Mouse (Mus musculus) intestine, postnatal 0 days (tissue): Measurements from ENCODE around the gene Gpsm2. TPM values are rescaled to one million over a fixed set of nuclear protein-coding genes. Genes with fewer than 3 reads are reported as not detected.
"Not testable (repeated sequence)": the region's sequence is repeated elsewhere in the genome, so short reads cannot be mapped to it uniquely, and the experiment has no call there.

ENCODE experiments used
- ATAC-seq: fragments of 200-750 bp; cut with Nextera tagmentation; 2 replicates; pipeline ENCODE4 v1.8.0; 2017; ENCODE audit warnings: mild to moderate bottlenecking, moderate TSS enrichment, moderate library complexity
- H3K27ac ChIP-seq: fragments of 300-500 bp; sonication (generic); 2 replicates; pipeline ENCODE4 v1.5.1; 2014; ENCODE audit warnings: mild to moderate bottlenecking, low read depth, low read length, moderate library complexity
- H3K27me3 ChIP-seq: fragments of 300-500 bp; sonication (generic); replicated peaks from 2 replicates; pipeline ENCODE4 v1.6.1; 2014; ENCODE audit warnings: low read length, mixed read lengths; ENCODE audit not compliant: control insufficient read depth, insufficient read depth
- H3K36me3 ChIP-seq: fragments of 300-500 bp; sonication (generic); 2 replicates; pipeline ENCODE4 v1.6.1; 2014; ENCODE audit warnings: mild to moderate bottlenecking, moderate library complexity; ENCODE audit not compliant: control insufficient read depth, insufficient read depth
- H3K4me1 ChIP-seq: fragments of 300-500 bp; sonication (generic); replicated peaks from 2 replicates; pipeline ENCODE4 v1.6.1; 2014; ENCODE audit warnings: antibody characterized with exemption, low read length, mixed read lengths; ENCODE audit not compliant: control insufficient read depth, insufficient read depth
- H3K4me2 ChIP-seq: fragments of 300-500 bp; sonication (generic); replicated peaks from 2 replicates; pipeline ENCODE4 v1.6.1; 2014; ENCODE audit warnings: low read depth, mild to moderate bottlenecking, moderate library complexity
- H3K4me3 ChIP-seq: fragments of 300-500 bp; sonication (generic); 2 replicates; pipeline ENCODE4 v1.5.1; 2014; ENCODE audit warnings: low read depth, low read length
- H3K9ac ChIP-seq: fragments of 300-500 bp; sonication (generic); 2 replicates; pipeline ENCODE4 v1.6.1; 2014; ENCODE audit warnings: mild to moderate bottlenecking, low read depth, low read length
- H3K9me3 ChIP-seq: fragments of 300-500 bp; sonication (generic); 2 replicates; pipeline ENCODE4 v1.6.1; 2016; ENCODE audit warnings: mixed run types; ENCODE audit not compliant: control insufficient read depth
- CTCF ChIP-seq: sonication (generic); IDR thresholded peaks from 2 replicates; pipeline ENCODE4 v1.5.1; 2016; ENCODE audit warnings: low read depth, mild to moderate bottlenecking, control low read depth, antibody characterized with exemption, moderate library complexity
- WGBS: fragments of 180-500 bp; shearing (Covaris S2); extraction: QIAGEN DNeasy Blood & Tissue Kit; methylation state at CpG from one replicate; pipeline ENCODE4 v1.1.7; 2014; 5-methylcytosine and 5-hydroxymethylcytosine counted together
- polyA plus RNA-seq: library from polyadenylated mRNA; unstranded; fragments of >200 nt; fragmentation: Nextera tagmentation; extraction: Ambion mirVana; gene quantifications from 2 replicates; pipeline ENCODE4 v1.2.1, GENCODE M21; 2015

The Gpsm2 gene
- polyA plus RNA-seq, 1 experiment from 2014 or later: 27.8 TPM

GRCm38 (mm10) chr3:108689015-108689441, 33.1 kb downstream of the Gpsm2 start:
- no peak overlapping the region for H3K4me3 ChIP-seq
- H3K4me2 ChIP-seq: no peak overlapping the region
- 84% methylated on average over 6 of the region's 6 CpGs for WGBS
- H3K9ac ChIP-seq: no peak overlapping the region
- no peaks in the 10 kb centered on the region for H3K9me3 ChIP-seq
- H3K27ac ChIP-seq: no peak overlapping the region; the same call in 1 of the 2 replicates
- no peaks in the 10 kb centered on the region for H3K27me3 ChIP-seq
- H3K36me3 ChIP-seq: peaks cover 40% of the 10 kb centered on the region
- no peak for TF ChIP-seq CTCF
- no peak for ATAC-seq
- no peaks in the 10 kb centered on the region for H3K4me1 ChIP-seq

- H3K4me3 ChIP-seq: no peak overlapping the region
- ATAC-seq: no peak
- peaks cover 59% of the 10 kb centered on the region for H3K36me3 ChIP-seq
- H3K4me1 ChIP-seq: no peaks in the 10 kb centered on the region
- no peaks in the 10 kb centered on the region for H3K9me3 ChIP-seq
- no peak overlapping the region for H3K9ac ChIP-seq
- no peak overlapping the region for H3K27ac ChIP-seq
- WGBS: 94% methylated on average over 7 of the region's 7 CpGs
- no peak overlapping the region for H3K4me2 ChIP-seq
- no peak for TF ChIP-seq CTCF
- H3K27me3 ChIP-seq: no peaks in the 10 kb centered on the region
Observed at GRCm38 (mm10) chr3:108685701-108686100, 36.4 kb downstream of the Gpsm2 start.

- H3K27ac ChIP-seq, H3K4me3 ChIP-seq, H3K27me3 ChIP-seq, H3K4me2 ChIP-seq, H3K4me1 ChIP-seq, H3K9me3 ChIP-seq, ATAC-seq, H3K9ac ChIP-seq: not testable (repeated sequence)
- 92% methylated on average over 5 of the region's 5 CpGs for WGBS
- H3K36me3 ChIP-seq: peaks cover 56% of the 10 kb centered on the region
Observed at GRCm38 (mm10) chr3:108683597-108683996, 38.5 kb downstream of the Gpsm2 start.

- ATAC-seq: no peak
- H3K4me3 ChIP-seq: no peak overlapping the region
- no peak for TF ChIP-seq CTCF
- H3K9me3 ChIP-seq: no peaks in the 10 kb centered on the region
- no peak overlapping the region for H3K4me2 ChIP-seq
- WGBS: 81% methylated on average over 4 of the region's 4 CpGs
- no peaks in the 10 kb centered on the region for H3K4me1 ChIP-seq
- no peaks in the 10 kb centered on the region for H3K27me3 ChIP-seq
- no peak overlapping the region for H3K9ac ChIP-seq
- H3K27ac ChIP-seq: no peak overlapping the region
- peaks cover 71% of the 10 kb centered on the region for H3K36me3 ChIP-seq
Observed at GRCm38 (mm10) chr3:108681004-108681403, 41.1 kb downstream of the Gpsm2 start.

GRCm38 (mm10) chr3:108676616-108677015, 45.5 kb downstream of the Gpsm2 start:
- Histone ChIP-seq H3K36me3 (peaks cover 68% of the 10 kb centered on the region), H3K4me3 (no peak overlapping the region)
- 71% methylated on average over 4 of the region's 4 CpGs for WGBS

GRCm38 (mm10) chr3:108660941-108661340, 61.2 kb downstream of the Gpsm2 start:
- no peak overlapping the region for H3K27ac ChIP-seq
- H3K9me3 ChIP-seq: no peaks in the 10 kb centered on the region
- no peak overlapping the region for H3K9ac ChIP-seq
- H3K27me3 ChIP-seq: no peaks in the 10 kb centered on the region
- no peak overlapping the region for H3K4me3 ChIP-seq
- H3K4me1 ChIP-seq: no peaks in the 10 kb centered on the region
- 88% methylated on average over 1 of the region's 1 CpGs for WGBS
- TF ChIP-seq CTCF: peak; percentile 45; the same call in 1 of the 2 replicates
- ATAC-seq: no peak
- H3K4me2 ChIP-seq: no peak overlapping the region
- peaks cover 29% of the 10 kb centered on the region for H3K36me3 ChIP-seq

More at GRCm38 (mm10) chr3:108676616-108677015, 45.5 kb downstream of the Gpsm2 start:
- H3K9me3 ChIP-seq: no peaks in the 10 kb centered on the region
- no peak overlapping the region for H3K27ac ChIP-seq
- no peak overlapping the region for H3K4me2 ChIP-seq
- H3K4me1 ChIP-seq: no peaks in the 10 kb centered on the region
- H3K27me3 ChIP-seq: no peaks in the 10 kb centered on the region
- no peak for ATAC-seq
- no peak overlapping the region for H3K9ac ChIP-seq
- TF ChIP-seq CTCF: no peak

- ATAC-seq: no peak
- H3K4me3 ChIP-seq: no peak overlapping the region
- H3K9ac ChIP-seq: no peak overlapping the region
- no peaks in the 10 kb centered on the region; the same call in 1 of the 2 replicates for H3K4me1 ChIP-seq
- H3K36me3 ChIP-seq: peaks cover 16% of the 10 kb centered on the region
- H3K9me3 ChIP-seq: no peaks in the 10 kb centered on the region
- 95% methylated on average over 9 of the region's 9 CpGs for WGBS
- no peak overlapping the region for H3K4me2 ChIP-seq
- TF ChIP-seq CTCF: no peak
- no peaks in the 10 kb centered on the region for H3K27me3 ChIP-seq
- no peak overlapping the region for H3K27ac ChIP-seq
Observed at GRCm38 (mm10) chr3:108658612-108659011, 63.5 kb downstream of the Gpsm2 start.
